Mouse (Mus musculus) brain, embryonic 14.5 days (tissue): ENCODE measurements around the gene Stard7. TPM values are rescaled to one million over a fixed set of nuclear protein-coding genes. Genes with fewer than 3 reads are reported as not detected.
A peak's percentile ranks its signal among the peaks of the same experiment; 100 is the strongest.
"Not testable (repeated sequence)": the region's sequence is repeated elsewhere in the genome, so short reads cannot be mapped to it uniquely, and the experiment has no call there.

Experiments used
- DNase-seq: peaks from one replicate; pipeline ENCODE4 v3.0.0-alpha.2; 2011; ENCODE audit warnings: low read depth
- CTCF ChIP-seq: fragments of 200-500 bp; IDR thresholded peaks from 2 replicates; pipeline ENCODE4 v1.5.1; 2012; ENCODE audit warnings: inconsistent platforms, mild to moderate bottlenecking, moderate library complexity, borderline replicate concordance; ENCODE audit not compliant: insufficient read depth, insufficient read length; ENCODE audit errors: extremely low read depth
- POLR2A ChIP-seq: fragments of 200-500 bp; IDR thresholded peaks from 2 replicates; pipeline ENCODE4 v1.6.1; 2012; ENCODE audit warnings: mild to moderate bottlenecking, inconsistent platforms, borderline replicate concordance; ENCODE audit not compliant: poor library complexity, insufficient read depth, insufficient read length, severe bottlenecking; ENCODE audit errors: extremely low read depth
- polyA plus RNA-seq: library from polyadenylated mRNA; depleted of rRNA; stranded (reverse); fragments of >200 nt; gene quantifications from 2 replicates; pipeline ENCODE4 v1.2.3, GENCODE M21; 2012

The Stard7 gene
- polyA plus RNA-seq, 1 experiment: 91.9 TPM

DNA sequence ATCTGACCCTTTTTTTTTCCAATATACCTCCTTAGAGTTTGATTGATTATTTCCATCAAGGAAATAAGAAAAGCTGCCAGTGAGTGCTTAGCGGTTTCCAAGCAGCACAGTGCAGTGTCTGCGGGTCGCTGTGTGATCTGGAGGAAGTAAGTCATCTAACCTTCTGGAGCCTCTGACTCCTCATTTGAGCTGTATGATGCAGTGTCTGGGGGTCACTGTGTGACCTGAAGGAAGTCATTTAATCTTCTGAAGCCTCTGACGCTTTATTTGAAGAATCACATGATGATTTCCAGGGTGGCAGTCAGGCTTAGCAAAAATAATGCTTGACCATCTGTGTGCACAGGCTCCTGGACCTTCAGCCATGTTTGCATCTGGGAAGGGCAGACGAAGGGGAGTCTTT, 17.2 kb upstream of the Stard7 start:
- no peak for TF ChIP-seq CTCF
- no peak for TF ChIP-seq POLR2A
- no peak for DNase-seq

DNA sequence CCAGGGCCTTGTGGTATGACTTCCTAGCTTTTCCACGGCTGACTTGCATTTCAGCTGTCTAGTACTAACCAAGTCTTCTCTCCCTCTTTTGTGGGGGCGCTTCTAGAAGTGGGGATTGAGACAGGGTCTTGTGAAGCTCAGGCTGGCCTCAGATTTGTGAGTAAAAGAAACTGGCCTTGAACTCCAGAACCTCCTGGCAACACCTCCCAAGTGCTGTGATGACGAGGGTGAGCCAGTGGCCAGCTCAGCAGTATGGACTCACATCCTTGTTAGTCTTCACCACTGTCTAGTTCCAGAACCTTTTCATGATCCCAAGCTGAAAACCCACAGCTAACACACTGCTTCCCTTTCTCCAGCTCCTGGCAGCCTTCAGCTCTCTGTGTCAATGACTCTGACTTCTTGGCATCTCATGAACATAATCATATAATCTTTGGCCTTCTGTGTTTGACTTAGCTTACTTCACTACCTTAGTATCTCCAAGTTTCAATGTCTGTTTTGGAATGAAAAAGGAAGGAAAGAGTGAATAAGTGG, 15.3 kb upstream of the Stard7 start:
- DNase-seq: no peak
- TF ChIP-seq CTCF: no peak
- no peak for TF ChIP-seq POLR2A

- DNase-seq: no peak
- TF ChIP-seq POLR2A (no peak), CTCF (no peak)
Measured at GRCm38 (mm10) chr2:127255294-127255693, 14.7 kb upstream of the Stard7 start.

DNA sequence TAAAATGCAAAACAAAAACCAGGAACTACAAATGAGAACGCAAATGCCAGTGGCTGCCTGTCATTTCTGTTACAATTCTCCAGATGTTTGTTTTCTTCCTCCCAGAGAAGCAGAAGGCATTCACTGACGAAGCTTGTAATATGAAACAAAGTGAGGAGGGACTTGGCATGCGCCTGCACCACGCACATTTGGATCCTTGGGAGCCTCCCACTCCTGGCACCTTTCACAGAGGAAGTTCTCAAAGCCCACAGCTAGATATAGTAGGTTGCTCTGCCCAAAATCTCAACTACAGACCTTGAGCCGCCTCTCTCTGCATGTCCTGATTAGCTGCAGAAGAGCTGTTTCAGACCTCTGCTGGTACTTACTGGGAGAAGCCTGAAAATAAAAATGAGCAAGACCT, 10.7 kb upstream of the Stard7 start:
- DNase-seq: no peak
- TF ChIP-seq CTCF: no peak
- TF ChIP-seq POLR2A: no peak

DNA sequence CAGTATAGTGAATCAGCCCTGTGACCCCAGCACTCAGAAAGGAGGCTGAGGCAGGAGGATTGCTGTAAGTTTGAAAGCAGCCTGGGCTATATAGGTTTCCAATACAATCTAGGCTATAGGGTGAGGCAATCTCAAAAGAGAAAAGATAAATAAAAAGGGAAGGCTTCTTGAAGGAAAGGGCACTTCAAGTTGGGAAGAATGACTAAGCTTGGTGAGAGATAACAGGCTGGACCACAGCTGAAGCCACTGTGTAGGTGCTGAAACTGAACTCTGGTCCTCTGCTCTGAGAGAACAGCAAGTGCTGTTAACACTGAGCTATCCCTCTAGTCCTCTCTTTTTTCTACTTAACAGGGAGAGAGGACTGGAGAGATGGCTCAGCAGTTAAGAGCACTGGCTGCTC, 7.5 kb upstream of the Stard7 start:
- DNase-seq: no peak
- TF ChIP-seq POLR2A (no peak), CTCF (no peak)

- no peak for DNase-seq
- TF ChIP-seq POLR2A: no peak
- peak; percentile 5; the same call in 1 of the 2 replicates for TF ChIP-seq CTCF
Measured at GRCm38 (mm10) chr2:127267854-127268253, 2.2 kb upstream of the Stard7 start.

GRCm38 (mm10) chr2:127270300-127271041, 453 bp downstream of the Stard7 start:
- peak; percentile 83 for TF ChIP-seq POLR2A
- TF ChIP-seq CTCF: no peak
- peak; percentile 95 for DNase-seq

GRCm38 (mm10) chr2:127271042-127271515, 1.1 kb downstream of the Stard7 start:
- TF ChIP-seq CTCF (no peak), POLR2A (no peak)
- peak; percentile 65 for DNase-seq

GRCm38 (mm10) chr2:127272049-127272448, 2.0 kb downstream of the Stard7 start:
- DNase-seq: not testable (repeated sequence)

GRCm38 (mm10) chr2:127272806-127273205, 2.8 kb downstream of the Stard7 start:
- TF ChIP-seq CTCF (no peak), POLR2A (no peak)

GRCm38 (mm10) chr2:127274590-127274989, 4.6 kb downstream of the Stard7 start:
- no peak for DNase-seq
- TF ChIP-seq CTCF (no peak), POLR2A (no peak)

More at GRCm38 (mm10) chr2:127272806-127273205, 2.8 kb downstream of the Stard7 start:
- DNase-seq: no peak

- no peak for TF ChIP-seq CTCF
- no peak for TF ChIP-seq POLR2A
- DNase-seq: no peak
Measured at GRCm38 (mm10) chr2:127275551-127276320, 5.7 kb downstream of the Stard7 start.

- TF ChIP-seq POLR2A (no peak), CTCF (no peak)
- DNase-seq: no peak
Measured at GRCm38 (mm10) chr2:127278162-127278561, 8.1 kb downstream of the Stard7 start.

GRCm38 (mm10) chr2:127292250-127292649, 22.2 kb downstream of the Stard7 start:
- TF ChIP-seq CTCF (no peak), POLR2A (no peak)
- no peak for DNase-seq
